In the genomic region with DNA sequence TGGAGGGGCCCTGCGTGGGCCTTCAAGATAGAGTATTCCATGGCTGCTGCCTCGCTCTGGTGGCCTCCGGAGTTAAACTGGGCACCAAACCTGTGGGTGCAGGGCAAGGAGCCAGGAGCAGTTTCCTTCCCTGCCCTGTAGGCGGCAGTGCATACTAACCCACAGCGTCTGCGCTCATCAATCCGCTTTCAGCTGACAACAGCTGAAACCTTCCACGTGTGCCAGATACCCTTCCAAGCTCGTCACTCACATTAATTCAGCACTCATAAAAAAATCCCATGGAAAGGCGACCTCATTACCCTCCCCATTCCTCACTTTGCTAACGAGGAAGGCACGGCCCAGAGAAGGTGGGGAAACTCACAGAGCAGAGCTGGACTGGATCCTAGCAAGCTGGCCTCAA, we compare ENCODE assay signal across 8 mouse cellular contexts. TPM values are rescaled to one million over a fixed set of nuclear protein-coding genes. Genes with fewer than 3 reads are reported as not detected.
DNase-seq lines count a peak whose midpoint lies in the region; ATAC-seq and TF ChIP-seq lines count a peak whose summit lies in the region.

No protein-coding gene starts in this region.

- peak; percentile 71 for DNase-seq in forebrain, embryonic 10.5 days (ENCODE audit: extremely low spot score, low spot score)
- peak; percentile 89 for DNase-seq in layer of hippocampus, postnatal 10 days (ENCODE audit: low spot score in 2 of 2)
- peak; percentile 68 for DNase-seq in skeletal muscle tissue, adult 2 months (ENCODE audit: low read depth, low spot score)

- no peak for TF ChIP-seq POLR2A in bone marrow, adult 2 months (IDR thresholded peaks at IDR 0.05; ENCODE audit: borderline replicate concordance, control insufficient read depth, low read depth, low read length)

- no peaks in the 10 kb centered on the region for H3K27me3 ChIP-seq in heart, embryonic 16.5 days (ENCODE audit: control insufficient read depth, insufficient read depth, low read length)
- H3K27me3 ChIP-seq in heart, embryonic 11.5 days (ENCODE audit: control insufficient read depth, insufficient read depth, low read length), result no peaks in the 10 kb centered on the region
- H3K27me3 ChIP-seq in forebrain, embryonic 10.5 days (ENCODE audit: poor library complexity, severe bottlenecking), result peaks cover 9% of the 10 kb centered on the region
- H3K27me3 ChIP-seq in hindbrain, embryonic 13.5 days, result peaks cover 7% of the 10 kb centered on the region; the same call in 1 of the 2 replicates

- TF ChIP-seq CTCF in bone marrow, adult 2 months (IDR thresholded peaks at IDR 0.05; ENCODE audit: control insufficient read depth, insufficient read depth, low read length), result peak; percentile 94

- H3K36me3 ChIP-seq in heart, embryonic 16.5 days (ENCODE audit: control insufficient read depth, insufficient read depth), result no peaks in the 10 kb centered on the region
- H3K36me3 ChIP-seq in heart, embryonic 11.5 days (ENCODE audit: control insufficient read depth, insufficient read depth, low read length), result no peaks in the 10 kb centered on the region
- H3K36me3 ChIP-seq in forebrain, embryonic 10.5 days (replicated peaks), result no peaks in the 10 kb centered on the region
- H3K36me3 ChIP-seq in hindbrain, embryonic 13.5 days, result no peaks in the 10 kb centered on the region

- no peaks in the 10 kb centered on the region for H3K9me3 ChIP-seq in heart, embryonic 16.5 days (replicated peaks; ENCODE audit: control insufficient read depth, low read length)
- H3K9me3 ChIP-seq in heart, embryonic 11.5 days (replicated peaks; ENCODE audit: control insufficient read depth, low read length), result no peaks in the 10 kb centered on the region
- no peaks in the 10 kb centered on the region for H3K9me3 ChIP-seq in forebrain, embryonic 10.5 days
- H3K9me3 ChIP-seq in hindbrain, embryonic 13.5 days, result no peaks in the 10 kb centered on the region

- WGBS in heart, embryonic 16.5 days, result 6% methylated on average over 12 of the region's 12 CpGs
- WGBS in heart, embryonic 11.5 days (ENCODE audit: insufficient replicate concordance), result 10% methylated on average over 12 of the region's 12 CpGs
- 4% methylated on average over 12 of the region's 12 CpGs for WGBS in bone marrow, adult 2 months
- 15% methylated on average over 12 of the region's 12 CpGs for WGBS in forebrain, embryonic 10.5 days
- 14% methylated on average over 12 of the region's 12 CpGs for WGBS in hindbrain, embryonic 13.5 days

- H3K4me3 ChIP-seq in heart, embryonic 16.5 days (ENCODE audit: low read length), result no peak overlapping the region
- H3K4me3 ChIP-seq in heart, embryonic 11.5 days (ENCODE audit: low read depth, low read length), result no peak overlapping the region
- no peak overlapping the region for H3K4me3 ChIP-seq in bone marrow, adult 2 months (replicated peaks; ENCODE audit: control insufficient read depth, low read depth, low read length)
- H3K4me3 ChIP-seq in forebrain, embryonic 10.5 days, result no peak overlapping the region
- no peak overlapping the region for H3K4me3 ChIP-seq in hindbrain, embryonic 13.5 days

- H3K27ac ChIP-seq in heart, embryonic 16.5 days (ENCODE audit: low read length), result no peak overlapping the region
- no peak overlapping the region for H3K27ac ChIP-seq in heart, embryonic 11.5 days (ENCODE audit: low read depth, low read length)
- no peak overlapping the region for H3K27ac ChIP-seq in bone marrow, adult 2 months (ENCODE audit: control insufficient read depth, insufficient read depth, low read depth, low read length, poor library complexity)
- no peak overlapping the region for H3K27ac ChIP-seq in forebrain, embryonic 10.5 days
- H3K27ac ChIP-seq in hindbrain, embryonic 13.5 days, result no peak overlapping the region

- no peak overlapping the region for H3K4me2 ChIP-seq in heart, embryonic 16.5 days (ENCODE audit: low read depth, low read length)
- H3K4me2 ChIP-seq in heart, embryonic 11.5 days, result no peak overlapping the region
- H3K4me2 ChIP-seq in hindbrain, embryonic 13.5 days, result no peak overlapping the region

- H3K4me1 ChIP-seq in heart, embryonic 16.5 days (ENCODE audit: control insufficient read depth, insufficient read depth, low read length), result peaks cover 3% of the 10 kb centered on the region; the same call in 1 of the 2 replicates
- H3K4me1 ChIP-seq in heart, embryonic 11.5 days (ENCODE audit: control insufficient read depth, insufficient read depth, low read length), result peaks cover 12% of the 10 kb centered on the region
- no peaks in the 10 kb centered on the region; the same call in 1 of the 2 replicates for H3K4me1 ChIP-seq in bone marrow, adult 2 months (ENCODE audit: control insufficient read depth, insufficient read depth, low read length)
- H3K4me1 ChIP-seq in forebrain, embryonic 10.5 days, result peaks cover 35% of the 10 kb centered on the region
- peaks cover 38% of the 10 kb centered on the region for H3K4me1 ChIP-seq in hindbrain, embryonic 13.5 days (replicated peaks)

- no peak overlapping the region for H3K9ac ChIP-seq in heart, embryonic 16.5 days (ENCODE audit: low read length)
- H3K9ac ChIP-seq in heart, embryonic 11.5 days (ENCODE audit: low read depth, low read length), result no peak overlapping the region
- no peak overlapping the region for H3K9ac ChIP-seq in hindbrain, embryonic 13.5 days

- peak; percentile 28 for ATAC-seq in heart, embryonic 16.5 days (replicated peaks; ENCODE audit: extremely low read depth, insufficient read depth, low FRiP score)
- no peak for ATAC-seq in heart, embryonic 11.5 days (replicated peaks; ENCODE audit: insufficient number of reproducible peaks, low FRiP score, low TSS enrichment)
- 0 out of 2 replicates have a peak, but pooled peaks have one; percentile 17 for ATAC-seq in hindbrain, embryonic 13.5 days (ENCODE audit: low FRiP score)
- ATAC-seq in megakaryocyte, adult 5-6 weeks (ENCODE audit: poor library complexity, severe bottlenecking), result peak; percentile 85

RNA-seq across cellular contexts. Expression of a gene that starts 21.2 kb away (rescaled TPM):
- polyA plus RNA-seq in heart, embryonic 16.5 days (2015; fragmentation: Nextera tagmentation; extraction: Ambion mirVana), result 2.2 and 2.5 TPM in 2 replicates
- 0.37 and 0.57 TPM in 2 replicates for polyA plus RNA-seq in heart, embryonic 11.5 days (2014; fragmentation: Nextera tagmentation; extraction: Ambion mirVana)
- 0.23 and 0.35 TPM in 2 replicates for polyA plus RNA-seq in bone marrow, adult 2 months (2011; ENCODE audit: insufficient read depth, insufficient read length, low replicate concordance, missing spikeins)
- 2.3 and 3.1 TPM in 2 replicates for polyA plus RNA-seq in forebrain, embryonic 10.5 days (2016; fragmentation: Nextera tagmentation; extraction: Ambion mirVana)
- 2.0 and 3.1 TPM in 2 replicates for polyA plus RNA-seq in hindbrain, embryonic 13.5 days (2015; fragmentation: Nextera tagmentation; extraction: Ambion mirVana)
- 1 to 10 TPM; 4.3 to 4.4 TPM for total RNA-seq in layer of hippocampus, postnatal 10 days (2021)
- not detected in 2 replicates for total RNA-seq in megakaryocyte, adult 5-6 weeks (2015)
- total RNA-seq in megakaryocyte, adult 5-6 weeks (2017), result not detected in 2 replicates

RNA-seq across cellular contexts. Expression of a gene that starts 50.0 kb away (rescaled TPM):
- not detected in 2 replicates for polyA plus RNA-seq in heart, embryonic 16.5 days (2015; fragmentation: Nextera tagmentation; extraction: Ambion mirVana)
- not detected in 2 replicates for polyA plus RNA-seq in heart, embryonic 11.5 days (2014; fragmentation: Nextera tagmentation; extraction: Ambion mirVana)
- polyA plus RNA-seq in bone marrow, adult 2 months (2011; ENCODE audit: insufficient read depth, insufficient read length, low replicate concordance, missing spikeins), result not detected in 2 replicates
- polyA plus RNA-seq in forebrain, embryonic 10.5 days (2016; fragmentation: Nextera tagmentation; extraction: Ambion mirVana), result not detected in 2 replicates
- polyA plus RNA-seq in hindbrain, embryonic 13.5 days (2015; fragmentation: Nextera tagmentation; extraction: Ambion mirVana), result not detected in 2 replicates
- total RNA-seq in layer of hippocampus, postnatal 10 days (2021), result not detected
- total RNA-seq in megakaryocyte, adult 5-6 weeks (2015), result not detected in 2 replicates
- total RNA-seq in megakaryocyte, adult 5-6 weeks (2017), result 0.08 TPM in 1 of 2 replicates, not detected in the other
